Mouse (Mus musculus) heart, embryonic 15.5 days (tissue): ENCODE data around the gene Sema3b. TPM values are rescaled to one million over a fixed set of nuclear protein-coding genes. Genes with fewer than 3 reads are reported as not detected.

Experiments used
- ATAC-seq: fragments of 200-750 bp; cut with Nextera tagmentation; replicated peaks from 2 replicates; pipeline ENCODE4 v1.8.0; 2017; ENCODE audit warnings: low read depth, moderate TSS enrichment; ENCODE audit not compliant: insufficient number of reproducible peaks, insufficient read depth, low FRiP score
- H3K27ac ChIP-seq: fragments of 300-500 bp; sonication (generic); 2 replicates; pipeline ENCODE4 v1.5.1; 2015; ENCODE audit warnings: mild to moderate bottlenecking, inconsistent platforms
- H3K27me3 ChIP-seq: fragments of 300-500 bp; sonication (generic); 2 replicates; pipeline ENCODE4 v1.6.1; 2015; ENCODE audit warnings: inconsistent platforms
- H3K36me3 ChIP-seq: fragments of 300-500 bp; sonication (generic); 2 replicates; pipeline ENCODE4 v1.6.1; 2015; ENCODE audit warnings: mild to moderate bottlenecking, inconsistent platforms
- H3K4me1 ChIP-seq: fragments of 300-500 bp; sonication (generic); replicated peaks from 2 replicates; pipeline ENCODE4 v1.6.1; 2015; ENCODE audit warnings: inconsistent platforms
- H3K4me2 ChIP-seq: fragments of 300-500 bp; sonication (generic); 2 replicates; pipeline ENCODE4 v1.6.1; 2015; ENCODE audit warnings: inconsistent platforms, mild to moderate bottlenecking, moderate library complexity
- H3K4me3 ChIP-seq: fragments of 300-500 bp; sonication (generic); 2 replicates; pipeline ENCODE4 v1.5.1; 2015; ENCODE audit warnings: mild to moderate bottlenecking, inconsistent platforms
- H3K9ac ChIP-seq: fragments of 300-500 bp; sonication (generic); 2 replicates; pipeline ENCODE4 v1.6.1; 2015; ENCODE audit warnings: mild to moderate bottlenecking, inconsistent platforms
- H3K9me3 ChIP-seq: fragments of 300-500 bp; sonication (generic); replicated peaks from 2 replicates; pipeline ENCODE4 v1.6.1; 2016; ENCODE audit warnings: inconsistent platforms
- WGBS: fragments of 180-500 bp; shearing (Covaris S2); methylation state at CpG from one replicate; pipeline ENCODE4 v1.1.7; 2015; ENCODE audit warnings: mixed read lengths; 5-methylcytosine and 5-hydroxymethylcytosine counted together
- polyA plus RNA-seq: library from polyadenylated mRNA; unstranded; fragments of >200 nt; fragmentation: Nextera tagmentation; extraction: Ambion mirVana; gene quantifications from 2 replicates; pipeline ENCODE4 v1.2.1, GENCODE M21; 2015

The Sema3b gene
- polyA plus RNA-seq, 1 experiment from 2014 or later, result 9.7 TPM

- H3K27ac ChIP-seq, result peak overlapping the region; percentile 92
- H3K9me3 ChIP-seq, result no peaks in the 10 kb centered on the region
- H3K4me2 ChIP-seq, result peak overlapping the region; percentile 82
- peak overlapping the region; percentile 61 for H3K9ac ChIP-seq
- peak; percentile 91 for ATAC-seq
- WGBS, result 4% methylated on average over 47 of the region's 48 CpGs
- H3K27me3 ChIP-seq, result no peaks in the 10 kb centered on the region
- peaks cover 36% of the 10 kb centered on the region for H3K36me3 ChIP-seq
- peak overlapping the region; percentile 43 for H3K4me3 ChIP-seq
- peaks cover 69% of the 10 kb centered on the region for H3K4me1 ChIP-seq
Measured at GRCm38 (mm10) chr9:107612191-107612944, 3.3 kb upstream of the Sema3b start.

GRCm38 (mm10) chr9:107611456-107612190 lies 2.6 kb upstream of the Sema3b start:
- H3K9me3 ChIP-seq, result no peaks in the 10 kb centered on the region
- no peaks in the 10 kb centered on the region for H3K27me3 ChIP-seq
- H3K36me3 ChIP-seq, result peaks cover 31% of the 10 kb centered on the region
- peak overlapping the region; percentile 92 for H3K27ac ChIP-seq
- peak overlapping the region; percentile 61; the same call in 1 of the 2 replicates for H3K9ac ChIP-seq
- no peak for ATAC-seq
- H3K4me2 ChIP-seq, result peak overlapping the region; percentile 82
- H3K4me1 ChIP-seq, result peaks cover 76% of the 10 kb centered on the region
- peak overlapping the region; percentile 43 for H3K4me3 ChIP-seq
- WGBS, result 47% methylated on average over 6 of the region's 6 CpGs

GRCm38 (mm10) chr9:107609433-107609830 lies 403 bp upstream of the Sema3b start:
- WGBS, result 66% methylated on average over 4 of the region's 4 CpGs
- H3K9me3 ChIP-seq, result no peaks in the 10 kb centered on the region
- H3K9ac ChIP-seq, result no peak overlapping the region
- H3K4me2 ChIP-seq, result no peak overlapping the region
- H3K4me1 ChIP-seq, result peaks cover 80% of the 10 kb centered on the region
- no peaks in the 10 kb centered on the region for H3K27me3 ChIP-seq
- H3K27ac ChIP-seq, result peak overlapping the region; percentile 78
- H3K4me3 ChIP-seq, result no peak overlapping the region
- peaks cover 9% of the 10 kb centered on the region for H3K36me3 ChIP-seq
- no peak for ATAC-seq

GRCm38 (mm10) chr9:107607653-107608245 lies 1.3 kb downstream of the Sema3b start:
- H3K4me3 ChIP-seq, result no peak overlapping the region
- peak overlapping the region; percentile 51 for H3K9ac ChIP-seq
- H3K36me3 ChIP-seq, result no peaks in the 10 kb centered on the region
- H3K4me1 ChIP-seq, result peaks cover 70% of the 10 kb centered on the region
- H3K4me2 ChIP-seq, result peak overlapping the region; percentile 58
- 33% methylated on average over 9 of the region's 9 CpGs for WGBS
- no peaks in the 10 kb centered on the region; the same call in 1 of the 2 replicates for H3K27me3 ChIP-seq
- peak overlapping the region; percentile 78 for H3K27ac ChIP-seq
- H3K9me3 ChIP-seq, result no peaks in the 10 kb centered on the region
- ATAC-seq, result no peak

- no peaks in the 10 kb centered on the region for H3K9me3 ChIP-seq
- H3K9ac ChIP-seq, result peak overlapping the region; percentile 51
- ATAC-seq, result no peak
- H3K4me1 ChIP-seq, result peaks cover 72% of the 10 kb centered on the region
- H3K4me3 ChIP-seq, result peak overlapping the region; percentile 40
- H3K27ac ChIP-seq, result peak overlapping the region; percentile 78
- no peaks in the 10 kb centered on the region; the same call in 1 of the 2 replicates for H3K27me3 ChIP-seq
- WGBS, result 73% methylated on average over 2 of the region's 2 CpGs
- no peaks in the 10 kb centered on the region for H3K36me3 ChIP-seq
- H3K4me2 ChIP-seq, result peak overlapping the region; percentile 58
Measured at GRCm38 (mm10) chr9:107607036-107607435, 2.0 kb downstream of the Sema3b start.

- no peaks in the 10 kb centered on the region for H3K36me3 ChIP-seq
- peak overlapping the region; percentile 58 for H3K4me2 ChIP-seq
- peaks cover 70% of the 10 kb centered on the region for H3K4me1 ChIP-seq
- no peaks in the 10 kb centered on the region; the same call in 1 of the 2 replicates for H3K27me3 ChIP-seq
- no peaks in the 10 kb centered on the region for H3K9me3 ChIP-seq
- no peak for ATAC-seq
- H3K4me3 ChIP-seq, result peak overlapping the region; percentile 40
- WGBS, result 21% methylated on average over 9 of the region's 9 CpGs
- peak overlapping the region; percentile 51 for H3K9ac ChIP-seq
- peak overlapping the region; percentile 78 for H3K27ac ChIP-seq
Measured at GRCm38 (mm10) chr9:107606591-107606990, 2.4 kb downstream of the Sema3b start.

- ATAC-seq, result no peak
- Histone ChIP-seq H3K4me1 (peaks cover 61% of the 10 kb centered on the region), H3K4me3 (peak overlapping the region; percentile 15; the same call in 1 of the 2 replicates), H3K4me2 (peak overlapping the region; percentile 45; the same call in 1 of the 2 replicates), H3K9ac (peak overlapping the region; percentile 51), H3K9me3 (no peaks in the 10 kb centered on the region), H3K27ac (peak overlapping the region; percentile 24), H3K27me3 (peaks cover 8% of the 10 kb centered on the region), H3K36me3 (no peaks in the 10 kb centered on the region)
- 51% methylated on average over 23 of the region's 23 CpGs for WGBS
Measured at GRCm38 (mm10) chr9:107605041-107605661, 3.9 kb downstream of the Sema3b start.

GRCm38 (mm10) chr9:107603251-107603650 lies 5.8 kb downstream of the Sema3b start:
- Histone ChIP-seq H3K36me3 (no peaks in the 10 kb centered on the region), H3K4me1 (peaks cover 43% of the 10 kb centered on the region), H3K4me3 (no peak overlapping the region), H3K27ac (no peak overlapping the region), H3K27me3 (peaks cover 15% of the 10 kb centered on the region), H3K9me3 (no peaks in the 10 kb centered on the region), H3K4me2 (no peak overlapping the region), H3K9ac (no peak overlapping the region)
- 78% methylated on average over 6 of the region's 6 CpGs for WGBS
- no peak for ATAC-seq

GRCm38 (mm10) chr9:107602068-107602648 lies 6.9 kb downstream of the Sema3b start:
- peaks cover 15% of the 10 kb centered on the region for H3K27me3 ChIP-seq
- H3K4me3 ChIP-seq, result no peak overlapping the region
- H3K9ac ChIP-seq, result peak overlapping the region; percentile 35; the same call in 1 of the 2 replicates
- H3K36me3 ChIP-seq, result no peaks in the 10 kb centered on the region
- ATAC-seq, result no peak
- no peak overlapping the region for H3K4me2 ChIP-seq
- whole genome bisulfite sequencing, result 6% methylated on average over 10 of the region's 10 CpGs
- no peaks in the 10 kb centered on the region for H3K9me3 ChIP-seq
- H3K4me1 ChIP-seq, result peaks cover 43% of the 10 kb centered on the region
- H3K27ac ChIP-seq, result peak overlapping the region; percentile 45

- H3K4me3 ChIP-seq, result no peak overlapping the region
- peaks cover 15% of the 10 kb centered on the region for H3K27me3 ChIP-seq
- no peaks in the 10 kb centered on the region for H3K9me3 ChIP-seq
- no peak for ATAC-seq
- WGBS, result 79% methylated on average over 11 of the region's 11 CpGs
- H3K4me1 ChIP-seq, result peaks cover 41% of the 10 kb centered on the region
- no peak overlapping the region for H3K9ac ChIP-seq
- H3K4me2 ChIP-seq, result no peak overlapping the region
- no peaks in the 10 kb centered on the region for H3K36me3 ChIP-seq
- no peak overlapping the region for H3K27ac ChIP-seq
Measured at GRCm38 (mm10) chr9:107601275-107601674, 7.8 kb downstream of the Sema3b start.
